Mouse (Mus musculus) MEL (cell line): ENCODE data around the gene Dnajb1.

Experiments used
- CTCF ChIP-seq, 3 experiments: IDR thresholded peaks in 2 of 3; conservative IDR thresholded peaks in 1 of 3; 2 replicates each; pipeline ENCODE4 v1.5.1; 2011 to 2012; ENCODE audit warnings: low read length in 3 of 3, low read depth in 2 of 3, mild to moderate bottlenecking in 2 of 3, improper control_type of control experiment in 1 of 3, inconsistent platforms in 1 of 3, mixed read lengths in 1 of 3, moderate library complexity in 1 of 3; ENCODE audit not compliant: control insufficient read depth in 1 of 3, insufficient read depth in 1 of 3, poor library complexity in 1 of 3, severe bottlenecking in 1 of 3
- E2F4 ChIP-seq: IDR thresholded peaks from 2 replicates; pipeline ENCODE4 v1.6.1; 2011; ENCODE audit warnings: low read depth, low read length, improper control_type of control experiment, borderline replicate concordance
- ELF1 ChIP-seq: IDR thresholded peaks from 2 replicates; pipeline ENCODE4 v1.6.1; 2014; ENCODE audit warnings: low read depth, mild to moderate bottlenecking, inconsistent platforms, low read length, improper control_type of control experiment, moderate library complexity
- EP300 ChIP-seq, 2 experiments: IDR thresholded peaks; 2 replicates each; pipeline ENCODE4 v1.6.1; 2011; ENCODE audit warnings: improper control_type of control experiment in 2 of 2, low read length in 2 of 2, low read depth in 1 of 2, mild to moderate bottlenecking in 1 of 2
- KAT2A ChIP-seq: conservative IDR thresholded peaks from 2 replicates; pipeline ENCODE4 v1.6.1; 2012; ENCODE audit warnings: low read depth, low read length, improper control_type of control experiment, inconsistent platforms
- MAX ChIP-seq: IDR thresholded peaks from 2 replicates; pipeline ENCODE4 v1.6.1; 2011; ENCODE audit warnings: low read length, improper control_type of control experiment
- NRF1 ChIP-seq: IDR thresholded peaks from 2 replicates; pipeline ENCODE4 v1.6.1; 2014; ENCODE audit warnings: low read depth, mild to moderate bottlenecking, inconsistent platforms, low read length, improper control_type of control experiment, moderate library complexity; ENCODE audit not compliant: poor library complexity, insufficient read depth, severe bottlenecking
- POLR2A ChIP-seq, 2 experiments: IDR thresholded peaks; 2 replicates each; pipeline ENCODE4 v1.6.1; 2011 to 2012; ENCODE audit warnings: low read length in 2 of 2, mild to moderate bottlenecking in 2 of 2, control low read depth in 1 of 2, improper control_type of control experiment in 1 of 2, low read depth in 1 of 2, moderate library complexity in 1 of 2; ENCODE audit not compliant: control insufficient read depth in 1 of 2, insufficient read depth in 1 of 2, poor library complexity in 1 of 2
- POLR2AphosphoS2 ChIP-seq: IDR thresholded peaks from 2 replicates; pipeline ENCODE4 v1.6.1; 2011; ENCODE audit warnings: low read length, improper control_type of control experiment
- TAL1 ChIP-seq: IDR thresholded peaks from 2 replicates; pipeline ENCODE4 v1.6.1; 2012; ENCODE audit warnings: mild to moderate bottlenecking, inconsistent platforms, low read length, moderate library complexity, mixed read lengths
- ZKSCAN1 ChIP-seq: IDR thresholded peaks from 2 replicates; pipeline ENCODE4 v1.6.1; 2012; ENCODE audit warnings: low read depth, mild to moderate bottlenecking, inconsistent platforms, low read length, improper control_type of control experiment, moderate library complexity

GRCm38 (mm10) chr8:83622389-83622989, 14.5 kb downstream of the Dnajb1 start:
- peak; percentile 65 to 75 (median 68) for TF ChIP-seq CTCF (IDR thresholded peaks at IDR 0.05 in 2 of 3, conservative IDR thresholded peaks at IDR 0.05 in 1 of 3; ENCODE audit: control insufficient read depth in 1 of 3, insufficient read depth in 1 of 3, low read depth in 2 of 3, low read length in 3 of 3, poor library complexity in 1 of 3, severe bottlenecking in 1 of 3)
- no peak for TF ChIP-seq ZKSCAN1
- TF ChIP-seq E2F4, result no peak
- no peak for TF ChIP-seq ELF1
- no peak for TF ChIP-seq POLR2AphosphoS2
- TF ChIP-seq MAX, result peak; percentile 50; the same call in 1 of the 2 replicates
- TF ChIP-seq EP300 (IDR thresholded peaks at IDR 0.05; ENCODE audit: low read depth in 1 of 2, low read length in 2 of 2), result peak; percentile 67 to 75
- TF ChIP-seq POLR2A (IDR thresholded peaks at IDR 0.05; ENCODE audit: control insufficient read depth in 1 of 2, insufficient read depth in 1 of 2, low read depth in 1 of 2, low read length in 2 of 2, poor library complexity in 1 of 2), result peak in 1 of 2 experiments; percentile 24; a peak in 1 of 4 replicates
- TF ChIP-seq KAT2A, result no peak
- TF ChIP-seq TAL1, result peak; percentile 57
- no peak for TF ChIP-seq NRF1
